Mouse (Mus musculus): ENCODE data around the gene Blm. TPM values are rescaled to one million over a fixed set of nuclear protein-coding genes. Genes with fewer than 3 reads are reported as not detected.

Blm gene
- polyA plus RNA-seq, 1 experiment = not detected

DNA sequence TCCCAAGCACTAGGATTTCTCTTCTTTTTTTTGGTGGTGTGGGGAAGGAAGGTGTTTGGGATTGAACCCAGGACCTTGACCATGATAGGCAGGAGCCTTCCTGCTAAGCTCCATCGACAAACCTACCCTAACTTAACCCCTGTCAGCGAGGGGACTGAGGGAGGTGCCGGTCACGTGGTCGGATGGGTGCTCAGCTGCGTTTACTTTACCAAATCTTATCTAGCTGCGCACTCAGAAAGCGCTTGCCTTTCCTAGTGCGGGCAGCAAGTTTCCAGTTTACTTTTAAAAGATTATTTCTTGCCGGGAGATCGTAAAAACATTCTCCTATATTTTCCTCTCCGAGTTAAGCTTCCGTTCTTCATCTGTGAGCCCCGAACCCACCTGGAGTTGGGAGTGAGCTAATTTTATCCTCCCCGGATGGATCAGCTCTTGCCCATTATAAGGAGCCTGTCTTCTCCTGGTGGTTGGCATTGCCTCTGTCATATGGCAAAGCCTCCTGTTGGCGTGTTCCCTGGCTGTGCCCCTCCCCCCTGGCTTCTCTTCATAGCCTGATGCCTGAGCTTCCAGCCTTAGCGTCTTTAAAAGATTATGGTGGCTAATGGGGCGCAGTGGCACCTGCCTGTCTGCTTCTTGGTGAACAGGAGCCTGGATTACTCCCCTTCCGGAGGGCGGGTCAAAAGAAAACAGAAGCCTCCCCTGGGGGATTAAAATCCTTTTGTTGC is 112.0 kb downstream of the Blm start:
- 20% methylated on average over 20 of the region's 20 CpGs for WGBS
- H3K4me1 ChIP-seq (ENCODE audit: control insufficient read depth, insufficient read depth, low read length) = peaks cover 3% of the 10 kb centered on the region
- no peak overlapping the region for H3K4me3 ChIP-seq (ENCODE audit: insufficient read depth, low read depth, low read length)
- no peak overlapping the region for H3K27ac ChIP-seq (ENCODE audit: insufficient read depth, low read depth, low read length)
- TF ChIP-seq POLR2A (IDR thresholded peaks at IDR 0.05; ENCODE audit: insufficient read depth, low read depth, low read length) (no peak), CTCF (IDR thresholded peaks at IDR 0.05; ENCODE audit: insufficient read depth, low read depth, low read length) (no peak)

- WGBS = 92% methylated on average over 6 of the region's 6 CpGs
- H3K27ac ChIP-seq (ENCODE audit: insufficient read depth, low read depth, low read length) = no peak overlapping the region
- H3K4me1 ChIP-seq (ENCODE audit: control insufficient read depth, insufficient read depth, low read length) = peaks cover 3% of the 10 kb centered on the region
- TF ChIP-seq POLR2A (IDR thresholded peaks at IDR 0.05; ENCODE audit: insufficient read depth, low read depth, low read length) = no peak
- no peak for TF ChIP-seq CTCF (IDR thresholded peaks at IDR 0.05; ENCODE audit: insufficient read depth, low read depth, low read length)
- no peak overlapping the region for H3K4me3 ChIP-seq (ENCODE audit: insufficient read depth, low read depth, low read length)
Observed at GRCm38 (mm10) chr7:80421576-80421975, 113.3 kb downstream of the Blm start.

GRCm38 (mm10) chr7:80420586-80420985 is 114.3 kb downstream of the Blm start:
- Histone ChIP-seq H3K27ac (ENCODE audit: insufficient read depth, low read depth, low read length) (no peak overlapping the region), H3K4me3 (ENCODE audit: insufficient read depth, low read depth, low read length) (no peak overlapping the region), H3K4me1 (ENCODE audit: control insufficient read depth, insufficient read depth, low read length) (peaks cover 3% of the 10 kb centered on the region)
- TF ChIP-seq POLR2A (IDR thresholded peaks at IDR 0.05; ENCODE audit: insufficient read depth, low read depth, low read length) = no peak
- TF ChIP-seq CTCF (IDR thresholded peaks at IDR 0.05; ENCODE audit: insufficient read depth, low read depth, low read length) = no peak
- 93% methylated on average over 4 of the region's 4 CpGs for WGBS

GRCm38 (mm10) chr7:80419278-80419677 is 115.6 kb downstream of the Blm start:
- 86% methylated on average over 3 of the region's 3 CpGs for WGBS
- peaks cover 3% of the 10 kb centered on the region for H3K4me1 ChIP-seq (ENCODE audit: control insufficient read depth, insufficient read depth, low read length)
- no peak overlapping the region for H3K4me3 ChIP-seq (ENCODE audit: insufficient read depth, low read depth, low read length)
- no peak overlapping the region for H3K27ac ChIP-seq (ENCODE audit: insufficient read depth, low read depth, low read length)
- TF ChIP-seq POLR2A (IDR thresholded peaks at IDR 0.05; ENCODE audit: insufficient read depth, low read depth, low read length) (no peak), CTCF (IDR thresholded peaks at IDR 0.05; ENCODE audit: insufficient read depth, low read depth, low read length) (no peak)

GRCm38 (mm10) chr7:80418036-80418435 is 116.9 kb downstream of the Blm start:
- 80% methylated on average over 3 of the region's 3 CpGs for WGBS
- no peak overlapping the region for H3K27ac ChIP-seq (ENCODE audit: insufficient read depth, low read depth, low read length)
- peaks cover 5% of the 10 kb centered on the region for H3K4me1 ChIP-seq (ENCODE audit: control insufficient read depth, insufficient read depth, low read length)
- TF ChIP-seq CTCF (IDR thresholded peaks at IDR 0.05; ENCODE audit: insufficient read depth, low read depth, low read length) (no peak), POLR2A (IDR thresholded peaks at IDR 0.05; ENCODE audit: insufficient read depth, low read depth, low read length) (no peak)
- H3K4me3 ChIP-seq (ENCODE audit: insufficient read depth, low read depth, low read length) = no peak overlapping the region

DNA sequence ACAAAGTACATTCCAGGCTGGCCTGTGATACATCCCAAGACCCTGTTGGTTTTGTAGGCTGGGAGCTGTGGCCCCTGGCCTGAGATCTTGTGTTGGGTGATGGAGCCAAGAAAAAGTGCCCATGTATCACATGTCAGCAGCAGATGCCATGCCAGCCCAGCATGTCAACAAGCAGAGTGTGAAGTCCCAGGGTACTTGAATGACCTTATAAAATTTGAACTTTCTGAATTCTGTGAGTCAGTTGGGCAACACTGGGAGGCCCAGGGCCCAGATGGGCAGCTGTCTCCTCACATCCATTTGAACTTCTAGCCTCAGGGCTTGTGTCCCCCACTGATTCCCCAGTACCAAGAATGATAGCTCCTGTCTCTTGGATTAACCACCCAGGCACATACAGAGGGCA is 117.3 kb downstream of the Blm start:
- Histone ChIP-seq H3K4me3 (ENCODE audit: insufficient read depth, low read depth, low read length) (no peak overlapping the region), H3K27ac (ENCODE audit: insufficient read depth, low read depth, low read length) (no peak overlapping the region), H3K4me1 (ENCODE audit: control insufficient read depth, insufficient read depth, low read length) (peaks cover 4% of the 10 kb centered on the region; the same call in 1 of the 2 replicates)
- no peak for TF ChIP-seq CTCF (IDR thresholded peaks at IDR 0.05; ENCODE audit: insufficient read depth, low read depth, low read length)
- no peak for TF ChIP-seq POLR2A (IDR thresholded peaks at IDR 0.05; ENCODE audit: insufficient read depth, low read depth, low read length)

GRCm38 (mm10) chr7:80416969-80417368 is 118.0 kb downstream of the Blm start:
- H3K27ac ChIP-seq (ENCODE audit: insufficient read depth, low read depth, low read length) = no peak overlapping the region
- H3K4me1 ChIP-seq (ENCODE audit: control insufficient read depth, insufficient read depth, low read length) = peaks cover 8% of the 10 kb centered on the region
- WGBS = 96% methylated on average over 7 of the region's 7 CpGs
- no peak overlapping the region for H3K4me3 ChIP-seq (ENCODE audit: insufficient read depth, low read depth, low read length)
- TF ChIP-seq POLR2A (IDR thresholded peaks at IDR 0.05; ENCODE audit: insufficient read depth, low read depth, low read length) = no peak
- no peak for TF ChIP-seq CTCF (IDR thresholded peaks at IDR 0.05; ENCODE audit: insufficient read depth, low read depth, low read length)

- H3K4me3 ChIP-seq (ENCODE audit: insufficient read depth, low read depth, low read length) = no peak overlapping the region
- peaks cover 11% of the 10 kb centered on the region for H3K4me1 ChIP-seq (ENCODE audit: control insufficient read depth, insufficient read depth, low read length)
- TF ChIP-seq CTCF (IDR thresholded peaks at IDR 0.05; ENCODE audit: insufficient read depth, low read depth, low read length) (no peak), POLR2A (IDR thresholded peaks at IDR 0.05; ENCODE audit: insufficient read depth, low read depth, low read length) (no peak)
- WGBS = 88% methylated on average over 7 of the region's 7 CpGs
- H3K27ac ChIP-seq (ENCODE audit: insufficient read depth, low read depth, low read length) = no peak overlapping the region
Observed at GRCm38 (mm10) chr7:80414303-80414855, 120.5 kb downstream of the Blm start.

- WGBS = 72% methylated on average over 9 of the region's 9 CpGs
- H3K4me3 ChIP-seq (ENCODE audit: insufficient read depth, low read depth, low read length) = no peak overlapping the region
- TF ChIP-seq POLR2A (IDR thresholded peaks at IDR 0.05; ENCODE audit: insufficient read depth, low read depth, low read length) = no peak
Observed at GRCm38 (mm10) chr7:80413512-80414302, 121.2 kb downstream of the Blm start.

More at GRCm38 (mm10) chr7:80413512-80414302, 121.2 kb downstream of the Blm start:
- H3K4me1 ChIP-seq (ENCODE audit: control insufficient read depth, insufficient read depth, low read length) = peaks cover 11% of the 10 kb centered on the region
- no peak overlapping the region for H3K27ac ChIP-seq (ENCODE audit: insufficient read depth, low read depth, low read length)

Measured in olfactory bulb, adult 2 months (tissue).